Mouse (Mus musculus): ENCODE results near the gene Cwc22. TPM values are rescaled to one million over a fixed set of nuclear protein-coding genes. Genes with fewer than 3 reads are reported as not detected.

Cwc22 gene
- polyA plus RNA-seq, 1 experiment from 2014 or later, result 19.7 TPM

DNA sequence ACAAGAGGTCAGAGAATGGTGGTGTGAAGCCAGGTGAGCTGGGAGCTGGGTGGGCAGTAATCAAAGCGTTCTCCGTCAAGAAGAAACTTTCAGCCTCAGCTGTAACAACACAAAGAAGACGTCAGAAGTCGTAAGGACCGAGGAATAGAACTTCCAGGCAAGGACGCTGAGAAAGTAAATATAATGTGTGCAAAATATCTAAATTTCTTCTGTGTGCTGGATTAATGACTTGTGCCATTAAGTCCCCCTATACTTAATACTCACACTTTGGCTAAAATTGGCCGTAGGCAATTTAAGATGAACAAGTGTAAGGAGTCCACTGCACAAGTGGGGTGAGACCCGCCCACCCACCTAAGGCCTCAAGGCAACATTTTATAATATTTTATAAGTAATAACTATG is 51.3 kb downstream of the Cwc22 start:
- Histone ChIP-seq H3K4me1 (replicated peaks; ENCODE audit: insufficient read depth, low read length) (no peaks in the 10 kb centered on the region), H3K4me2 (ENCODE audit: low read length) (no peak overlapping the region), H3K36me3 (ENCODE audit: insufficient read depth, low read length) (peaks cover 40% of the 10 kb centered on the region; the same call in 1 of the 2 replicates), H3K27ac (no peak overlapping the region), H3K9me3 (replicated peaks; ENCODE audit: low read length) (no peaks in the 10 kb centered on the region), H3K9ac (ENCODE audit: low read depth, low read length) (no peak overlapping the region), H3K4me3 (replicated peaks; ENCODE audit: low read depth, low read length) (no peak overlapping the region), H3K27me3 (ENCODE audit: insufficient read depth, low read length) (no peaks in the 10 kb centered on the region)
- ATAC-seq (replicated peaks; ENCODE audit: low FRiP score, low read depth), result no peak
- no peak for TF ChIP-seq CTCF (IDR thresholded peaks at IDR 0.05; ENCODE audit: low read depth)
- 88% methylated on average over 8 of the region's 8 CpGs for WGBS
- DNase-seq (ENCODE audit: low spot score), result no peak

DNA sequence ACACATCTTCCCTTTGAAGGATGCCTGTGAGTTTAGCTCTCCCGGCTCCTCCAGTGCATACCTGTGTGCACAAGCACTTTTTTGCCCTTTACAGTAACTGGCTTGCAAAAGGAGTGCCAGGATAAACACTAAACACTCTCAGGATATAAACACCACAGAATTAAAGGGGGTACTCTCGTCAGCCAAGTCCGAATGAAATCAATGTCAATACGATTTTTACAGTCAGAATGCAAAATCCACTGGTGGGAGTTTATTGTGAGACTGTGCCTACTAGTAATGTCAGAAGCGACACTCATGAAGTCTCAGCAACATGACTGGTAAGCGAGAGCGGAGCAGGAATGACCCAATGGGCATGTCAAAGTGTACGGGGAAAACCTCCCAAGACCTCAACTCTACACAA is 52.7 kb downstream of the Cwc22 start:
- no peak overlapping the region for H3K27ac ChIP-seq
- 95% methylated on average over 8 of the region's 8 CpGs for WGBS
- no peak for TF ChIP-seq CTCF (IDR thresholded peaks at IDR 0.05; ENCODE audit: low read depth)
- no peaks in the 10 kb centered on the region for H3K9me3 ChIP-seq (replicated peaks; ENCODE audit: low read length)
- ATAC-seq (replicated peaks; ENCODE audit: low FRiP score, low read depth) (no peak), DNase-seq (ENCODE audit: low spot score) (no peak)
- no peak overlapping the region for H3K9ac ChIP-seq (ENCODE audit: low read depth, low read length)
- H3K4me3 ChIP-seq (replicated peaks; ENCODE audit: low read depth, low read length), result no peak overlapping the region
- peaks cover 29% of the 10 kb centered on the region; the same call in 1 of the 2 replicates for H3K36me3 ChIP-seq (ENCODE audit: insufficient read depth, low read length)
- H3K4me2 ChIP-seq (ENCODE audit: low read length), result no peak overlapping the region
- H3K27me3 ChIP-seq (ENCODE audit: insufficient read depth, low read length), result no peaks in the 10 kb centered on the region
- H3K4me1 ChIP-seq (replicated peaks; ENCODE audit: insufficient read depth, low read length), result no peaks in the 10 kb centered on the region

DNA sequence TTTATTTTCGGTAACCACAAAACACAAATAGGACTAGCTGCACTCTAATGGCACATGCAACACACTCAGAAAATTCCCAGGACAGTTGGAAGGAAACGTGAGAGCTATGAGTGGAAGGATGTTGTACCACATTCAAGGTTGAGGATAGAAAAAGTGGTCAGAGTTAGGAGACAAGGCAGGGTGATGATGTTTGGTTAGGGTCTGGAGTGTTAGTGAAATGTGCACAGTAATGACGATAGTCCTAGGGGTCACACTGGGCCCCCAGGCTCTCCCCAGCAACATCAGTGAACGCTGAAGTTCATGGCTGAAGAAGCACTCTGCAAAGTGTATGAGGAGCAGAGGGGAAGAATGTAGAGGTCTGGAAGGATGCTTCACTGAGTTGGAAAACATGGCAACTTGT is 53.6 kb downstream of the Cwc22 start:
- DNase-seq (ENCODE audit: low spot score), result no peak
- Histone ChIP-seq H3K4me2 (ENCODE audit: low read length) (no peak overlapping the region), H3K4me3 (replicated peaks; ENCODE audit: low read depth, low read length) (no peak overlapping the region), H3K9ac (ENCODE audit: low read depth, low read length) (no peak overlapping the region), H3K4me1 (replicated peaks; ENCODE audit: insufficient read depth, low read length) (no peaks in the 10 kb centered on the region), H3K27me3 (ENCODE audit: insufficient read depth, low read length) (no peaks in the 10 kb centered on the region), H3K9me3 (replicated peaks; ENCODE audit: low read length) (no peaks in the 10 kb centered on the region), H3K27ac (no peak overlapping the region), H3K36me3 (ENCODE audit: insufficient read depth, low read length) (peaks cover 21% of the 10 kb centered on the region; the same call in 1 of the 2 replicates)
- no peak for TF ChIP-seq CTCF (IDR thresholded peaks at IDR 0.05; ENCODE audit: low read depth)
- no peak for ATAC-seq (replicated peaks; ENCODE audit: low FRiP score, low read depth)
- 94% methylated on average over 4 of the region's 4 CpGs for WGBS

DNA sequence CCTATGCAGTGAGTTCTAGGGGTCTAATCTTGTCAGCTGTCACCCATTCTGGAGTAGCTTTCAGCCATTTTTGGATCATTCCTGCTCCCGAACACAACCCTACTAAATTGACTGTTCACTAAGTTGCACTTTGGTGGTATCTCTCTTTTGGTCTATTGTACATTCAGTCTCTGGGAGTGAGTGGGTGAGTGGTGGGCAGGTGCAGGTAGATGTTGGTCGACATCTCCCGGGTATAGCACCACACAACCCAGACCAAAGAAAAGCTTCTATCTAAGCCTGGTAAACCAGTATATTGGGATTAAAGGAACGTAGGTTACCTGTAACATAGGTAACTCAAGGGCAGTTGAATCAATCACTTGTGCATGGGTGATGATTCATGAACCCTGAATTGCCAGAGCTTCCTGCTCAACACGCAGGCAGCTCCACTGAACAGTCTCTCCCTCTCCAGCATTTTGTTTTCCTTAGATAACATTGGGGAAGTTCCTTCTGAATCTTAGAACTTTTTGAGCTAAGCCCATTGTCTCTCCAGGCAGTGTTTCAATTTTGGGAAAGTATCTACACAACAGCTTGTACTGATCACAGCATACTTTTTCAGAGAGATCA is 55.2 kb downstream of the Cwc22 start:
- Histone ChIP-seq H3K4me1 (replicated peaks; ENCODE audit: insufficient read depth, low read length) (no peaks in the 10 kb centered on the region), H3K4me3 (replicated peaks; ENCODE audit: low read depth, low read length) (no peak overlapping the region), H3K9ac (ENCODE audit: low read depth, low read length) (no peak overlapping the region), H3K27me3 (ENCODE audit: insufficient read depth, low read length) (no peaks in the 10 kb centered on the region), H3K4me2 (ENCODE audit: low read length) (no peak overlapping the region), H3K36me3 (ENCODE audit: insufficient read depth, low read length) (peaks cover 16% of the 10 kb centered on the region; the same call in 1 of the 2 replicates), H3K9me3 (replicated peaks; ENCODE audit: low read length) (no peaks in the 10 kb centered on the region), H3K27ac (no peak overlapping the region)
- WGBS, result 99% methylated on average over 5 of the region's 5 CpGs
- TF ChIP-seq CTCF (IDR thresholded peaks at IDR 0.05; ENCODE audit: low read depth), result no peak
- DNase-seq (ENCODE audit: low spot score) (no peak), ATAC-seq (replicated peaks; ENCODE audit: low FRiP score, low read depth) (no peak)

DNA sequence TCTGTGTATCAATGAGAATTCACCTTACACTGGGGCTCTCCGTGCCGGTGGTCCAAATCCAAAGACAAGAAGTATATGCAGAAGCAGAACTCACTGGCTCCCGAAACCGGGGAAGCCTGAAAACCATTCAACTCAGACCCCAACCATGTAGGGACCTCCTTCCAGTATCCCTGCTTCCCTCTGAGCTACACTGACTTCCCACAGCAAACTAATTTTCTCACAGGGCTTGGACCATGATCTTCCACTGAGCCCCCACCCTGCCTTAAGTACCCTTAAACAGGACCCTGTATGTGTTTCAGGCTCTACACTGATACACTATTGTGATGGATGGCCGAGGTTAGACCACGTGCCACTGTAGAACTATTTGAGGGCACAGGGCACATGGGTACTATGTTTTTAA is 56.2 kb downstream of the Cwc22 start:
- Histone ChIP-seq H3K4me1 (replicated peaks; ENCODE audit: insufficient read depth, low read length) (no peaks in the 10 kb centered on the region), H3K4me3 (replicated peaks; ENCODE audit: low read depth, low read length) (no peak overlapping the region), H3K36me3 (ENCODE audit: insufficient read depth, low read length) (peaks cover 14% of the 10 kb centered on the region; the same call in 1 of the 2 replicates), H3K9ac (ENCODE audit: low read depth, low read length) (no peak overlapping the region), H3K4me2 (ENCODE audit: low read length) (no peak overlapping the region), H3K9me3 (replicated peaks; ENCODE audit: low read length) (no peaks in the 10 kb centered on the region), H3K27me3 (ENCODE audit: insufficient read depth, low read length) (no peaks in the 10 kb centered on the region), H3K27ac (no peak overlapping the region)
- no peak for DNase-seq (ENCODE audit: low spot score)
- TF ChIP-seq CTCF (IDR thresholded peaks at IDR 0.05; ENCODE audit: low read depth), result no peak
- ATAC-seq (replicated peaks; ENCODE audit: low FRiP score, low read depth), result no peak
- 98% methylated on average over 6 of the region's 6 CpGs for WGBS

DNA sequence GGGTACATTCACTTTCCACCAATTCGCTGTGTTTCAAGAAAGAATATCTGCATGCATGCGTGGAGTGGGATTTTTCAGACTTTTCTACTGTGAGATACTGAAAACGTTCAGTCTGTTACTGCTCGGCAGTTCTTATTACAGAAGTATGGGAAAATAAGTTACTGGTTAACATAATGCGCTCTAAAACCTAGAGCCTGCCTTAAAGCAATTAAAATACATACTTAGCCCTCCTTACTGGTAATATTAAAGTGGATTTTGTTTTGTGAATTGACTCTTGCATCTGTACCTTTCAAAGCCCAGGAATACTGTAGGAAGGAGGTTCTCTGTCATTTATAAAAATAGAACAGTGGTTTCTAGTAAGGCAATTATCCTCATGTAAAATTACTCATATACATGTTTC is 56.8 kb downstream of the Cwc22 start:
- H3K36me3 ChIP-seq (ENCODE audit: insufficient read depth, low read length), result peaks cover 9% of the 10 kb centered on the region; the same call in 1 of the 2 replicates
- no peak overlapping the region for H3K4me2 ChIP-seq (ENCODE audit: low read length)
- no peaks in the 10 kb centered on the region for H3K9me3 ChIP-seq (replicated peaks; ENCODE audit: low read length)
- H3K9ac ChIP-seq (ENCODE audit: low read depth, low read length), result no peak overlapping the region
- 87% methylated on average over 5 of the region's 5 CpGs for WGBS
- no peaks in the 10 kb centered on the region for H3K4me1 ChIP-seq (replicated peaks; ENCODE audit: insufficient read depth, low read length)
- H3K27me3 ChIP-seq (ENCODE audit: insufficient read depth, low read length), result no peaks in the 10 kb centered on the region
- ATAC-seq (replicated peaks; ENCODE audit: low FRiP score, low read depth) (no peak), DNase-seq (ENCODE audit: low spot score) (no peak)
- no peak overlapping the region for H3K27ac ChIP-seq
- TF ChIP-seq CTCF (IDR thresholded peaks at IDR 0.05; ENCODE audit: low read depth), result no peak
- no peak overlapping the region for H3K4me3 ChIP-seq (replicated peaks; ENCODE audit: low read depth, low read length)

DNA sequence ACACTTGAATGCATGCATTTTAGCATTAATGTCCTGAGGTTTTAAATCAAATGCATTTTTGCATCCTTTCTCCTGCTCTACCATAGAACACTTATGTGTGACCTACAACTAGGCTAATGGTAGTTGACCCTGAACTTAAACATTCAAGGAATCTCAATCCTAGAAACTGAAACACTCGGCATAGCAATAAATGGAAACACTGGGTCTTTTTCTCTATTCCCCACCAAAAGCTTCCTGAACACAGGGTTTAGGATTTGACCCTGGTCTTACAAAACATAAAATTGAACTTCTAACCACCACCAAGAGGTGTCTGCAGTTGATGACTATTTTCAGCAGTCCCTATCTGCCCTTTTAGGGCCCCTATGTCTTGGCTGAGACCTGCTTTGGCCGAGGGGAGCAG is 57.3 kb downstream of the Cwc22 start:
- H3K4me1 ChIP-seq (replicated peaks; ENCODE audit: insufficient read depth, low read length), result no peaks in the 10 kb centered on the region
- no peak for TF ChIP-seq CTCF (IDR thresholded peaks at IDR 0.05; ENCODE audit: low read depth)
- peaks cover 6% of the 10 kb centered on the region; the same call in 1 of the 2 replicates for H3K36me3 ChIP-seq (ENCODE audit: insufficient read depth, low read length)
- ATAC-seq (replicated peaks; ENCODE audit: low FRiP score, low read depth) (no peak), DNase-seq (ENCODE audit: low spot score) (no peak)
- no peak overlapping the region for H3K4me2 ChIP-seq (ENCODE audit: low read length)
- 64% methylated on average over 2 of the region's 2 CpGs for WGBS
- no peak overlapping the region for H3K9ac ChIP-seq (ENCODE audit: low read depth, low read length)
- H3K9me3 ChIP-seq (replicated peaks; ENCODE audit: low read length), result no peaks in the 10 kb centered on the region
- H3K27ac ChIP-seq, result no peak overlapping the region
- H3K27me3 ChIP-seq (ENCODE audit: insufficient read depth, low read length), result no peaks in the 10 kb centered on the region
- no peak overlapping the region for H3K4me3 ChIP-seq (replicated peaks; ENCODE audit: low read depth, low read length)
